22 mouse cellular contexts compared by ENCODE assay signal in the genomic region with DNA sequence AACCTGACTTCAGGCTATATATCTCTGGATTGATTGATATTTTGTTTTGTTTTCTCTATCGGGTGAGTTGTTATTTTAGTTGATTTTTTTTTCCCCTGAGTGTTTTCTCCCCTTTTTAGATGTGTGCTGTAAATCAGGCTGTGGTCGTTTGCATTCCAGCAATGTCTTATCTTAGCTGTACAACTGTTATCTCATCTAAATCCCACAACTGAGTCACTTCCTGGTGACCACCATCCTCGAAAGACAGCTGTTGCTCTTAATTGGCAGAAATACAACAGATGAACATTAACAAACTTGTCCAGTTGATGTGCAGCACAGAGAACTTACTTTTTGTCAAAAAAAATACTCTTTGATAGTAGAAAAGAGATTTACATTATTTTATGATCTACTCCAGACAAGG.
DNase-seq lines count a peak whose midpoint lies in the region; ATAC-seq and TF ChIP-seq lines count a peak whose summit lies in the region.
"Had no signal": no experiment of that assay in that cellular context is flagged by ENCODE, and none has a peak within 500 bp of the region (broad histone marks: within the 10 kb centered on the region; RNA-seq: fewer than 3 reads in every experiment).

No protein-coding gene starts in this region.

- H3K4me2 ChIP-seq in lung, embryonic 14.5 days: no peak overlapping the region
- H3K4me2 ChIP-seq: hindbrain, embryonic 15.5 days had no signal

- intact Hi-C loops in heart, postnatal 25 days (cut with DNase I): no loop called here

- ATAC-seq in lung, embryonic 14.5 days (ENCODE audit: insufficient read depth): no peak
- ATAC-seq in G1E (ENCODE audit: extremely low read depth, insufficient number of reproducible peaks, low FRiP score, poor library complexity, severe bottlenecking): peak; percentile 71
- ATAC-seq in hematopoietic stem cell, adult 5-6 weeks (replicated peaks in 1 of 2; ENCODE audit: insufficient read depth in 1 of 2, low FRiP score in 2 of 2, low TSS enrichment in 1 of 2, low read depth in 1 of 2, poor library complexity in 2 of 2, severe bottlenecking in 2 of 2): peak; percentile 32 to 80; a peak in 3 of 4 replicates
- ATAC-seq: forebrain, embryonic 14.5 days; inflammation-experienced regulatory T-cells, adult 6 months; intestine, postnatal 0 days had no signal

- TF ChIP-seq CTCF in lung, embryonic 14.5 days (IDR thresholded peaks at IDR 0.05; ENCODE audit: low read depth): no peak
- no peak for TF ChIP-seq CTCF in G1E (IDR thresholded peaks at IDR 0.05; ENCODE audit: low read depth, low read length)

- H3K27ac ChIP-seq in lung, embryonic 14.5 days (ENCODE audit: low read depth): no peak overlapping the region
- H3K27ac ChIP-seq: embryonic facial prominence, embryonic 10.5 days; heart, embryonic 10.5 days; hindbrain, embryonic 10.5 days; hindbrain, embryonic 15.5 days had no signal

- H3K36me3 ChIP-seq in lung, embryonic 14.5 days (ENCODE audit: insufficient read depth): no peaks in the 10 kb centered on the region
- no peaks in the 10 kb centered on the region for H3K36me3 ChIP-seq in G1E (replicated peaks)
- H3K36me3 ChIP-seq: embryonic facial prominence, embryonic 10.5 days; heart, embryonic 10.5 days; hindbrain, embryonic 10.5 days; hindbrain, embryonic 15.5 days had no signal

- H3K4me3 ChIP-seq in lung, embryonic 14.5 days (ENCODE audit: low read depth, low read length): no peak overlapping the region
- H3K4me3 ChIP-seq in G1E (ENCODE audit: low read depth, low read length): no peak overlapping the region
- H3K4me3 ChIP-seq: embryonic facial prominence, embryonic 10.5 days; heart, embryonic 10.5 days; hindbrain, embryonic 10.5 days; hindbrain, embryonic 15.5 days had no signal

- no peak overlapping the region for H3K9ac ChIP-seq in lung, embryonic 14.5 days
- H3K9ac ChIP-seq: hindbrain, embryonic 15.5 days had no signal

- no peaks in the 10 kb centered on the region for H3K9me3 ChIP-seq in lung, embryonic 14.5 days (ENCODE audit: low read depth, low read length)
- no peaks in the 10 kb centered on the region for H3K9me3 ChIP-seq in G1E (replicated peaks)
- H3K9me3 ChIP-seq: embryonic facial prominence, embryonic 10.5 days; heart, embryonic 10.5 days; hindbrain, embryonic 10.5 days; hindbrain, embryonic 15.5 days had no signal

- no peaks in the 10 kb centered on the region for H3K4me1 ChIP-seq in lung, embryonic 14.5 days (ENCODE audit: insufficient read depth)
- H3K4me1 ChIP-seq in G1E (ENCODE audit: insufficient read depth, low read depth, low read length): peaks cover 31% of the 10 kb centered on the region
- H3K4me1 ChIP-seq: embryonic facial prominence, embryonic 10.5 days; hindbrain, embryonic 10.5 days; hindbrain, embryonic 15.5 days had no signal

- 12% methylated on average over 3 of the region's 3 CpGs for WGBS in lung, embryonic 14.5 days

- DNase-seq in lung, embryonic 14.5 days: peak; percentile 18
- DNase-seq in lung, postnatal 36 days: no peak
- DNase-seq in G1E (ENCODE audit: low spot score): no peak
- DNase-seq in frontal cortex, postnatal 10 days (ENCODE audit: low spot score in 2 of 2): no peak
- no peak for DNase-seq in adrenal gland, postnatal 25 days
- DNase-seq in heart, postnatal 25 days (ENCODE audit: low spot score): no peak
- DNase-seq: adrenal gland, postnatal 10 days; cerebellum, adult 11-12 months; cerebellum, adult 9-10 months; cerebellum, postnatal 25 days; gastrocnemius, postnatal 36 days; heart, adult 18-20 months; heart, postnatal 10 days had no signal

- no peaks in the 10 kb centered on the region for H3K27me3 ChIP-seq in lung, embryonic 14.5 days (ENCODE audit: insufficient read depth, low read length)
- H3K27me3 ChIP-seq in G1E (ENCODE audit: insufficient read depth, low read length): no peaks in the 10 kb centered on the region
- H3K27me3 ChIP-seq: CH12.LX; hindbrain, embryonic 15.5 days had no signal
